Mouse (Mus musculus) adrenal gland, postnatal 4 days (tissue): ENCODE measurements at regions not wholly inside any gene's neighbourhood (a gene's known extent, or its start where the extent isn't known, plus 50 kb on each side); places are given as distances from the start of the nearest gene placed in this dataset.

ENCODE experiments used
- DNase-seq, 2 experiments: peaks; one replicate each; pipeline ENCODE4 v3.0.0; 2021 to 2022; ENCODE audit warnings: low spot score in 2 of 2, mixed read lengths in 2 of 2

- no peak for DNase-seq
Measured at GRCm38 (mm10) chr9:120721451-120722123, 150.3 kb downstream of the Rpl14 start.

GRCm38 (mm10) chr9:120723026-120723425, 151.8 kb downstream of the Rpl14 start:
- no peak for DNase-seq

- DNase-seq: no peak
Measured at GRCm38 (mm10) chr9:120731952-120732622, 160.8 kb downstream of the Rpl14 start.

GRCm38 (mm10) chr9:120732650-120733293, 161.5 kb downstream of the Rpl14 start:
- DNase-seq: no peak

- DNase-seq: no peak
Measured at GRCm38 (mm10) chr9:120733681-120734465, 162.6 kb downstream of the Rpl14 start.

GRCm38 (mm10) chr9:120735217-120735616, 164.0 kb downstream of the Rpl14 start:
- no peak for DNase-seq

- DNase-seq: no peak
Measured at GRCm38 (mm10) chr9:120737956-120738355, 166.7 kb downstream of the Rpl14 start.

GRCm38 (mm10) chr9:120739199-120739952, 168.1 kb downstream of the Rpl14 start:
- DNase-seq: peak in 1 of 2 experiments; percentile 33

GRCm38 (mm10) chr9:120739953-120740524, 168.8 kb downstream of the Rpl14 start:
- DNase-seq: no peak

GRCm38 (mm10) chr9:120741521-120741920, 170.3 kb downstream of the Rpl14 start:
- no peak for DNase-seq

GRCm38 (mm10) chr9:120743455-120743854, 172.2 kb downstream of the Rpl14 start:
- DNase-seq: no peak

- no peak for DNase-seq
Measured at GRCm38 (mm10) chr9:120745674-120746073, 174.4 kb downstream of the Rpl14 start.

GRCm38 (mm10) chr9:120750820-120751219, 178.2 kb upstream of the Ctnnb1 start:
- DNase-seq: no peak

- no peak for DNase-seq
Measured at GRCm38 (mm10) chr9:120751686-120752484, 177.1 kb upstream of the Ctnnb1 start.

- no peak for DNase-seq
Measured at GRCm38 (mm10) chr9:120754151-120754550, 174.9 kb upstream of the Ctnnb1 start.

GRCm38 (mm10) chr9:120755486-120755885, 173.5 kb upstream of the Ctnnb1 start:
- no peak for DNase-seq

GRCm38 (mm10) chr9:120758003-120758402, 171.0 kb upstream of the Ctnnb1 start:
- DNase-seq: no peak

- no peak for DNase-seq
Measured at GRCm38 (mm10) chr9:120758632-120759031, 170.4 kb upstream of the Ctnnb1 start.

- no peak for DNase-seq
Measured at GRCm38 (mm10) chr9:120759771-120760170, 169.2 kb upstream of the Ctnnb1 start.

- no peak for DNase-seq
Measured at GRCm38 (mm10) chr9:120763802-120764201, 165.2 kb upstream of the Ctnnb1 start.
